Mouse (Mus musculus): ENCODE measurements around the gene Zfp773.

- TF ChIP-seq CTCF (IDR thresholded peaks at IDR 0.05; ENCODE audit: low read depth, low read length) = no peak
- TF ChIP-seq GATA1 (IDR thresholded peaks at IDR 0.05; ENCODE audit: borderline replicate concordance, low read length) = no peak
- no peak for TF ChIP-seq GATA2 (IDR thresholded peaks at IDR 0.05; ENCODE audit: borderline replicate concordance, low read depth, low read length)
- no peak for TF ChIP-seq POLR2AphosphoS5 (IDR thresholded peaks at IDR 0.05; ENCODE audit: insufficient replicate concordance, low read depth, low read length)
Measured at GRCm38 (mm10) chr7:7121602-7121980, 15.0 kb downstream of the Zfp773 start.
